Mouse (Mus musculus): Measurements from ENCODE around the gene 4933400A11Rik. TPM values are rescaled to one million over a fixed set of nuclear protein-coding genes. Genes with fewer than 3 reads are reported as not detected.

The 4933400A11Rik gene
- polyA plus RNA-seq, 1 experiment from 2014 or later, result 0.22 TPM

Other genes with a start within 250 kb of the 4933400A11Rik start
- gene Mid1, start 94.4 kb downstream of the 4933400A11Rik start, polyA plus RNA-seq (2015; fragmentation: Nextera tagmentation; extraction: Ambion mirVana), result 5.0 and 6.8 TPM in 2 replicates
- gene Gm21887, start 230.0 kb upstream of the 4933400A11Rik start, polyA plus RNA-seq (2015; fragmentation: Nextera tagmentation; extraction: Ambion mirVana), result 124 and 172 TPM in 2 replicates